ENCODE assay signal across 8 mouse cellular contexts in genomic region chr6:90463228-90463862, GRCm38 (mm10). TPM values are rescaled to one million over a fixed set of nuclear protein-coding genes. Genes with fewer than 3 reads are reported as not detected.
DNase-seq lines count a peak whose midpoint lies in the region; ATAC-seq and TF ChIP-seq lines count a peak whose summit lies in the region.

No protein-coding gene starts in this region.

- H3K4me2 ChIP-seq in limb, embryonic 11.5 days (ENCODE audit: low read depth, severe bottlenecking): peak overlapping the region; percentile 100
- peak overlapping the region; percentile 100 for H3K4me2 ChIP-seq in midbrain, embryonic 13.5 days (replicated peaks)
- H3K4me2 ChIP-seq in stomach, embryonic 16.5 days (ENCODE audit: low read depth, low read length): peak overlapping the region; percentile 100

- no peak for TF ChIP-seq CTCF in embryonic fibroblast, embryonic 13.5 days (IDR thresholded peaks at IDR 0.05; ENCODE audit: borderline replicate concordance, insufficient read depth, low read length)

- H3K4me3 ChIP-seq in embryonic fibroblast, embryonic 13.5 days (ENCODE audit: insufficient read depth, low read length): peak overlapping the region; percentile 42
- H3K4me3 ChIP-seq in heart, embryonic 10.5 days: peak overlapping the region; percentile 80
- peak overlapping the region; percentile 62 for H3K4me3 ChIP-seq in limb, embryonic 11.5 days (ENCODE audit: low read depth, low read length)
- H3K4me3 ChIP-seq in midbrain, embryonic 13.5 days (replicated peaks): peak overlapping the region; percentile 67
- H3K4me3 ChIP-seq in stomach, embryonic 16.5 days (replicated peaks; ENCODE audit: low read length): peak overlapping the region; percentile 66

- WGBS in heart, embryonic 10.5 days: under 1% methylated on average over 31 of the region's 31 CpGs
- under 1% methylated on average over 31 of the region's 31 CpGs for WGBS in limb, embryonic 11.5 days
- WGBS in midbrain, embryonic 13.5 days: under 1% methylated on average over 31 of the region's 31 CpGs
- WGBS in stomach, embryonic 16.5 days: under 1% methylated on average over 31 of the region's 31 CpGs

- H3K9ac ChIP-seq in limb, embryonic 11.5 days (ENCODE audit: low read length): peak overlapping the region; percentile 60; the same call in 1 of the 2 replicates
- H3K9ac ChIP-seq in midbrain, embryonic 13.5 days (replicated peaks): peak overlapping the region; percentile 72
- H3K9ac ChIP-seq in stomach, embryonic 16.5 days (ENCODE audit: low read length): peak overlapping the region; percentile 76

- no peaks in the 10 kb centered on the region for H3K9me3 ChIP-seq in heart, embryonic 10.5 days
- no peaks in the 10 kb centered on the region for H3K9me3 ChIP-seq in limb, embryonic 11.5 days (ENCODE audit: control insufficient read depth, low read length)
- H3K9me3 ChIP-seq in midbrain, embryonic 13.5 days: no peaks in the 10 kb centered on the region
- H3K9me3 ChIP-seq in stomach, embryonic 16.5 days (replicated peaks; ENCODE audit: control insufficient read depth, low read length): no peaks in the 10 kb centered on the region

- DNase-seq in spleen, adult 18-20 months: peak; percentile 20 to 40
- no peak for DNase-seq in spleen, adult 12 weeks (ENCODE audit: low spot score)
- peak; percentile 94 for DNase-seq in heart, embryonic 10.5 days (ENCODE audit: low spot score)
- DNase-seq in kidney, adult 9 months: peak; percentile 99
- DNase-seq in limb, embryonic 11.5 days (ENCODE audit: low spot score): peak; percentile 78

- no peaks in the 10 kb centered on the region for H3K4me1 ChIP-seq in embryonic fibroblast, embryonic 13.5 days (ENCODE audit: control insufficient read depth, insufficient read depth, low read length)
- peaks cover 27% of the 10 kb centered on the region for H3K4me1 ChIP-seq in heart, embryonic 10.5 days
- H3K4me1 ChIP-seq in limb, embryonic 11.5 days (ENCODE audit: control insufficient read depth, insufficient read depth, low read length): peaks cover 7% of the 10 kb centered on the region; the same call in 1 of the 2 replicates
- H3K4me1 ChIP-seq in midbrain, embryonic 13.5 days (replicated peaks): peaks cover 23% of the 10 kb centered on the region
- H3K4me1 ChIP-seq in stomach, embryonic 16.5 days (ENCODE audit: control insufficient read depth, insufficient read depth, low read length): peaks cover 17% of the 10 kb centered on the region

- TF ChIP-seq POLR2A in embryonic fibroblast, embryonic 13.5 days (IDR thresholded peaks at IDR 0.05; ENCODE audit: low read depth, low read length): no peak

- H3K27me3 ChIP-seq in heart, embryonic 10.5 days (ENCODE audit: insufficient read depth, poor library complexity, severe bottlenecking): peaks cover 33% of the 10 kb centered on the region
- H3K27me3 ChIP-seq in limb, embryonic 11.5 days (ENCODE audit: control insufficient read depth, insufficient read depth, low read length): peaks cover 6% of the 10 kb centered on the region; the same call in 1 of the 2 replicates
- peaks cover 36% of the 10 kb centered on the region for H3K27me3 ChIP-seq in midbrain, embryonic 13.5 days
- H3K27me3 ChIP-seq in stomach, embryonic 16.5 days (ENCODE audit: control insufficient read depth, insufficient read depth, low read length): peaks cover 13% of the 10 kb centered on the region

- ATAC-seq in limb, embryonic 11.5 days (ENCODE audit: insufficient number of reproducible peaks, low FRiP score, low TSS enrichment, low read depth): peak; percentile 74
- ATAC-seq in midbrain, embryonic 13.5 days: peak; percentile 69
- peak; percentile 88 for ATAC-seq in stomach, embryonic 16.5 days (ENCODE audit: insufficient read depth, low FRiP score)

- H3K27ac ChIP-seq in embryonic fibroblast, embryonic 13.5 days (ENCODE audit: insufficient read depth, low read length): no peak overlapping the region
- peak overlapping the region; percentile 90 for H3K27ac ChIP-seq in heart, embryonic 10.5 days
- no peak overlapping the region for H3K27ac ChIP-seq in limb, embryonic 11.5 days (replicated peaks; ENCODE audit: low read depth, low read length)
- peak overlapping the region; percentile 32; the same call in 1 of the 2 replicates for H3K27ac ChIP-seq in midbrain, embryonic 13.5 days
- peak overlapping the region; percentile 39; the same call in 1 of the 2 replicates for H3K27ac ChIP-seq in stomach, embryonic 16.5 days (ENCODE audit: low read length)

- H3K36me3 ChIP-seq in heart, embryonic 10.5 days: peaks cover 15% of the 10 kb centered on the region
- no peaks in the 10 kb centered on the region for H3K36me3 ChIP-seq in limb, embryonic 11.5 days (ENCODE audit: control insufficient read depth, insufficient read depth, low read length)
- peaks cover 3% of the 10 kb centered on the region; the same call in 1 of the 2 replicates for H3K36me3 ChIP-seq in midbrain, embryonic 13.5 days
- H3K36me3 ChIP-seq in stomach, embryonic 16.5 days (ENCODE audit: control insufficient read depth, insufficient read depth, low read length): no peaks in the 10 kb centered on the region

RNA-seq across cellular contexts. Expression of gene Klf15, which starts 1.0 kb away (rescaled TPM):
- 1.1 and 1.8 TPM in 2 replicates for polyA plus RNA-seq in embryonic fibroblast, embryonic 13.5 days (2011; ENCODE audit: insufficient read length, low read depth, missing spikeins)
- polyA plus RNA-seq in heart, embryonic 10.5 days (2016; fragmentation: Nextera tagmentation; extraction: Ambion mirVana): 7.9 and 11.5 TPM in 2 replicates
- polyA plus RNA-seq in limb, embryonic 11.5 days (2014; fragmentation: Nextera tagmentation; extraction: Ambion mirVana): 3.6 and 3.8 TPM in 2 replicates
- polyA plus RNA-seq in midbrain, embryonic 13.5 days (2015; fragmentation: Nextera tagmentation; extraction: Ambion mirVana): 8.7 and 9.0 TPM in 2 replicates
- polyA plus RNA-seq in stomach, embryonic 16.5 days (2015; fragmentation: Nextera tagmentation; extraction: Ambion mirVana): 8.8 and 10.2 TPM in 2 replicates

RNA-seq across cellular contexts. Expression of gene Aldh1l1, which starts 22.9 kb away (rescaled TPM):
- 3.1 and 4.0 TPM in 2 replicates for polyA plus RNA-seq in embryonic fibroblast, embryonic 13.5 days (2011; ENCODE audit: insufficient read length, low read depth, missing spikeins)
- polyA plus RNA-seq in heart, embryonic 10.5 days (2016; fragmentation: Nextera tagmentation; extraction: Ambion mirVana): 0.93 and 1.3 TPM in 2 replicates
- polyA plus RNA-seq in limb, embryonic 11.5 days (2014; fragmentation: Nextera tagmentation; extraction: Ambion mirVana): 0.57 and 1.4 TPM in 2 replicates
- 28.3 and 30.8 TPM in 2 replicates for polyA plus RNA-seq in midbrain, embryonic 13.5 days (2015; fragmentation: Nextera tagmentation; extraction: Ambion mirVana)
- 13.1 and 14.9 TPM in 2 replicates for polyA plus RNA-seq in stomach, embryonic 16.5 days (2015; fragmentation: Nextera tagmentation; extraction: Ambion mirVana)

RNA-seq across cellular contexts. Expression of gene Cfap100, which starts 34.7 kb away (rescaled TPM):
- 0.95 and 3.1 TPM in 2 replicates for polyA plus RNA-seq in embryonic fibroblast, embryonic 13.5 days (2011; ENCODE audit: insufficient read length, low read depth, missing spikeins)
- 0.12 TPM in 1 of 2 replicates, not detected in the other for polyA plus RNA-seq in heart, embryonic 10.5 days (2016; fragmentation: Nextera tagmentation; extraction: Ambion mirVana)
- 0.57 and 0.91 TPM in 2 replicates for polyA plus RNA-seq in limb, embryonic 11.5 days (2014; fragmentation: Nextera tagmentation; extraction: Ambion mirVana)
- polyA plus RNA-seq in midbrain, embryonic 13.5 days (2015; fragmentation: Nextera tagmentation; extraction: Ambion mirVana): 6.7 and 8.4 TPM in 2 replicates
- polyA plus RNA-seq in stomach, embryonic 16.5 days (2015; fragmentation: Nextera tagmentation; extraction: Ambion mirVana): 0.31 and 0.46 TPM in 2 replicates

Comparison
In these comparisons a context has a peak if more than half of its experiments do, and no peak if none do; other contexts are left out.
1. H3K27ac ChIP-seq: peak in heart, embryonic 10.5 days (single experiment), midbrain, embryonic 13.5 days (single experiment) and stomach, embryonic 16.5 days (single experiment); none in embryonic fibroblast, embryonic 13.5 days (single experiment) and limb, embryonic 11.5 days (single experiment).
2. Peak in every context shown above with its lines, with median percentiles within 50 percentile points of each other: H3K4me3 ChIP-seq, ATAC-seq, H3K4me2 ChIP-seq and H3K9ac ChIP-seq.